Mouse (Mus musculus) E14TG2a.4 (cell line): ENCODE data around the gene Gm26920.

ENCODE experiments used
- CTCF ChIP-seq: conservative IDR thresholded peaks from 2 replicates; pipeline ENCODE4 v1.5.1; 2014; ENCODE audit warnings: low read length
- NANOG ChIP-seq: IDR thresholded peaks from 2 replicates; pipeline ENCODE4 v1.6.1; 2014; ENCODE audit warnings: borderline replicate concordance, low read length, mixed read lengths
- POU5F1 ChIP-seq: IDR thresholded peaks from 2 replicates; pipeline ENCODE4 v1.6.1; 2014; ENCODE audit warnings: low read length, borderline replicate concordance

- TF ChIP-seq CTCF (no peak), NANOG (no peak), POU5F1 (no peak)
These were observed 42.1 kb downstream of the Gm26920 start for GRCm38 (mm10) chr7:30048126-30048525.
